Mouse (Mus musculus) kidney, postnatal 0 days (tissue): ENCODE data around the gene Gramd2. TPM values are rescaled to one million over a fixed set of nuclear protein-coding genes. Genes with fewer than 3 reads are reported as not detected.
"Not testable (repeated sequence)": the region's sequence is repeated elsewhere in the genome, so short reads cannot be mapped to it uniquely, and the experiment has no call there.

Experiments
- ATAC-seq: fragments of 200-750 bp; cut with Nextera tagmentation; replicated peaks from 2 replicates; pipeline ENCODE4 v1.8.0; 2017; ENCODE audit warnings: low read depth, moderate number of reproducible peaks, moderate TSS enrichment, moderate library complexity; ENCODE audit not compliant: low FRiP score
- DNase-seq: peaks from one replicate; pipeline ENCODE4 v3.0.0-alpha.2; 2016; ENCODE audit warnings: low spot score
- H3K27ac ChIP-seq: fragments of 300-500 bp; sonication (generic); 2 replicates; pipeline ENCODE4 v1.5.1; 2014; ENCODE audit warnings: mild to moderate bottlenecking
- H3K27me3 ChIP-seq: fragments of 300-500 bp; sonication (generic); 2 replicates; pipeline ENCODE4 v1.6.1; 2014; ENCODE audit warnings: low read length, mixed read lengths; ENCODE audit not compliant: insufficient read depth
- H3K36me3 ChIP-seq: fragments of 300-500 bp; sonication (generic); 2 replicates; pipeline ENCODE4 v1.6.1; 2014; ENCODE audit warnings: low read length, mixed read lengths; ENCODE audit not compliant: insufficient read depth
- H3K4me1 ChIP-seq: fragments of 300-500 bp; sonication (generic); replicated peaks from 2 replicates; pipeline ENCODE4 v1.6.1; 2014; ENCODE audit warnings: antibody characterized with exemption, low read length, mixed read lengths; ENCODE audit not compliant: insufficient read depth
- H3K4me2 ChIP-seq: fragments of 300-500 bp; sonication (generic); 2 replicates; pipeline ENCODE4 v1.6.1; 2014; ENCODE audit warnings: mild to moderate bottlenecking, low read length, moderate library complexity, mixed read lengths
- H3K4me3 ChIP-seq: fragments of 300-500 bp; sonication (generic); replicated peaks from 2 replicates; pipeline ENCODE4 v1.5.1; 2014; ENCODE audit warnings: low read depth, low read length
- H3K9ac ChIP-seq: fragments of 300-500 bp; sonication (generic); 2 replicates; pipeline ENCODE4 v1.6.1; 2014; ENCODE audit warnings: low read depth, low read length
- H3K9me3 ChIP-seq: fragments of 300-500 bp; sonication (generic); replicated peaks from 2 replicates; pipeline ENCODE4 v1.6.1; 2016; ENCODE audit warnings: low read length, inconsistent platforms, mixed read lengths
- CTCF ChIP-seq: IDR thresholded peaks from 2 replicates; pipeline ENCODE4 v1.5.1; 2016; ENCODE audit warnings: antibody characterized with exemption, low read depth, mild to moderate bottlenecking, moderate library complexity
- WGBS: fragments of 180-500 bp; shearing (Covaris S2); extraction: QIAGEN DNeasy Blood & Tissue Kit; methylation state at CpG from one replicate; pipeline ENCODE4 v1.1.7; 2014; 5-methylcytosine and 5-hydroxymethylcytosine counted together
- polyA plus RNA-seq: library from polyadenylated mRNA; unstranded; fragments of >200 nt; fragmentation: Nextera tagmentation; extraction: Ambion mirVana; gene quantifications from 2 replicates; pipeline ENCODE4 v1.2.1, GENCODE M21; 2015

The Gramd2 gene
- polyA plus RNA-seq, 1 experiment from 2014 or later = 1.4 TPM

DNA sequence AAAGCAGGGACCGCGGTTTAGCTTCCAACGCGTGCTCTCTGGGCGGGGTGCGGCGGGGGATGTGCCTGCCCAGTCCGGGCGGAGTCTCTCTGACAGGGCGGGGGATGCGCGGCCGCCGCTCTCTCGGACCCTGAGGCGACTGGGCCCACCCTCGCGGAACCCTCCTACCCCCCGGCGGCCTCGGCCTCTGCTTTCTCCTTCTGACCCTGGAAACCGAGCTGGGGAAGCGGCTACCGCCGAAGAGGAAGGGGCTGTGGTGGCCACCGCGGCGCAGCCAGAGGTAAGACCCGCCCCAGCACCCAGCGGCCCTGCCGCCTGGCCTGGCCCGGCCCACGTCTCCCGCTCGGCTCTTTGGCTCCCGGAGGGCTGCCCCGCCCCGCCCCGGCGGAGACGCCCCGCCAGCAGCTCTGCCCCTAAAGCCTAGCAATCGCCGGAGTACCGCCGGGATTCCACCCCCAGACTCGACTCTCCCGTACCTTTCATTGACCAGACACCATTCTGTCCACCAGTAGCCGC, 71.2 kb downstream of the Gramd2 start:
- H3K4me2 ChIP-seq = peak overlapping the region; percentile 75
- H3K4me1 ChIP-seq = no peaks in the 10 kb centered on the region
- peak; percentile 92 for DNase-seq
- ATAC-seq = peak; percentile 94
- H3K27ac ChIP-seq = peak overlapping the region; percentile 98
- peak overlapping the region; percentile 89 for H3K9ac ChIP-seq
- H3K4me3 ChIP-seq = peak overlapping the region; percentile 83
- H3K27me3 ChIP-seq = no peaks in the 10 kb centered on the region
- no peaks in the 10 kb centered on the region for H3K36me3 ChIP-seq
- H3K9me3 ChIP-seq = no peaks in the 10 kb centered on the region
- no peak for TF ChIP-seq CTCF
- WGBS = under 1% methylated on average over 41 of the region's 49 CpGs

DNA sequence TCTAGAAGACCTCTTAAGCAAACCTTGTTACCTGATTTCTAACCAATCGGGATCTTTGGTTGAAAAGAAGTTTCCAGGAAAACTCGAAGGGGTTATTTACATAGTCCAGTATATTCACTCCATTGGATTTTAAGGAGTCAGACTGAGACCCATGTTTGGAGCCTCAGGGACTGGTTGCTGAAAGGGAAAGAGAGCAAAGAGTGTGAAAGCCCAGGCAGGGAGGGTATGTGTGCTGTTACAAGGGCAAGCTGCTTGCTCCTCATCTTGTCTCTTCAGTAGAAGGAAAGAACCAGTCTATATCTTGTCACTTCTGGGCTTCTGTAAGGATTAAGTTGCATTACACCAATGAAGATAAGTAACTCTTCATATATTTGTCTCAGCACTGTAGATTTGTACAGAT, 72.0 kb downstream of the Gramd2 start:
- no peaks in the 10 kb centered on the region for H3K27me3 ChIP-seq
- H3K27ac ChIP-seq = peak overlapping the region; percentile 98; the same call in 1 of the 2 replicates
- DNase-seq = peak; percentile 37

DNA sequence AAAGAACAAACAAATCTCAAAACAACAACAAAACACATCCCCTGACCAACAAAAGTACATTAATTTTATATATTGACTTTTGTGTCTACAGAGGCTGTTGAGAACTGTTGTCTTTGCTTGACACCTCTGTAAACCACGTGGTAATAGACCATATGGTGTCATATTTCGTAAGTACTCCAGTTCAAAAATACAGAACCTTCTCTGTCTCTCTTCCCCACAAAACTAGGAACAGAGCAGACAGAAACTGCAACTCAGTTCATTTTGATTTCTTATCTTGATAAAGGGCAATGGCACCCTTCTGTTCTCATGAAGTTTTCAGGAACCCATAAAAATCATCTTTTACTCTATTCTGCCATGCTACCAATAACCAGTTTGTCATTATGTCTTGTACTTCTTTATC, 75.3 kb downstream of the Gramd2 start:
- no peak for TF ChIP-seq CTCF
- Histone ChIP-seq H3K4me1 (0 out of 2 replicates have a peak, but pooled peaks cover 2% of the 10 kb centered on the region), H3K9me3 (no peaks in the 10 kb centered on the region), H3K27ac (no peak overlapping the region), H3K9ac (no peak overlapping the region), H3K36me3 (no peaks in the 10 kb centered on the region), H3K27me3 (no peaks in the 10 kb centered on the region), H3K4me3 (no peak overlapping the region), H3K4me2 (no peak overlapping the region)
- ATAC-seq (no peak), DNase-seq (no peak)
- WGBS = 46% methylated on average over 2 of the region's 2 CpGs

More for the DNA sequence above, 72.0 kb downstream of the Gramd2 start:
- 2% methylated on average over 2 of the region's 2 CpGs for WGBS
- no peak for TF ChIP-seq CTCF
- Histone ChIP-seq H3K9ac (peak overlapping the region; percentile 89), H3K36me3 (no peaks in the 10 kb centered on the region), H3K4me3 (peak overlapping the region; percentile 83), H3K9me3 (no peaks in the 10 kb centered on the region), H3K4me2 (peak overlapping the region; percentile 75), H3K4me1 (no peaks in the 10 kb centered on the region)
- no peak for ATAC-seq

GRCm38 (mm10) chr9:59757016-59757415, 77.1 kb downstream of the Gramd2 start:
- H3K9me3 ChIP-seq, H3K27ac ChIP-seq, H3K27me3 ChIP-seq, DNase-seq, H3K4me1 ChIP-seq, H3K4me3 ChIP-seq, H3K9ac ChIP-seq, H3K4me2 ChIP-seq, H3K36me3 ChIP-seq: not testable (repeated sequence)
- ATAC-seq = 0 out of 2 replicates have a peak, but pooled peaks have one; percentile 40
- 44% methylated on average over 2 of the region's 3 CpGs for WGBS

DNA sequence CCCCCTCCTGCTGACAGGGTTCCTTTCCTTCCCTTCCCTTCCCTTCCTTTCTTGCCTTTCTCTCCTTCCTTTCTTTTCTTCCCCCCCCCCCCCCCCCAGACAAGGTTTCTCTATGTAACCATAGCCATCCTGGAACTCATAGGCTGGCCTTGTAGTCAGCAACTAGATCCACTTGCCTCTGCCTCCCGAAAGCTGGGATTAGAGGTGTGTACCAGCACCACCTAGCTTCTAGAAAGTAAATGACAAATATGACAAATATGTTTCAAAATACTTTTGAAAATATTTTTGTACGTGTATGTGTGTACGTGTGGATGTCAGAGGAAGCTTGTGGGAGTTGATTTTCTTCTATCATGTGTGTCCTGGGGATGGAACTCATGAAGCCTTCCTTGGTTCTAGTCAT, 80.6 kb downstream of the Gramd2 start:
- 74% methylated on average over 3 of the region's 3 CpGs for whole genome bisulfite sequencing
- Histone ChIP-seq H3K4me1 (0 out of 2 replicates have a peak, but pooled peaks cover 2% of the 10 kb centered on the region), H3K9me3 (no peaks in the 10 kb centered on the region), H3K4me3 (no peak overlapping the region), H3K4me2 (no peak overlapping the region), H3K36me3 (no peaks in the 10 kb centered on the region), H3K27ac (no peak overlapping the region), H3K27me3 (no peaks in the 10 kb centered on the region), H3K9ac (no peak overlapping the region)
- no peak for DNase-seq
- peak; percentile 55 for TF ChIP-seq CTCF
- no peak for ATAC-seq

DNA sequence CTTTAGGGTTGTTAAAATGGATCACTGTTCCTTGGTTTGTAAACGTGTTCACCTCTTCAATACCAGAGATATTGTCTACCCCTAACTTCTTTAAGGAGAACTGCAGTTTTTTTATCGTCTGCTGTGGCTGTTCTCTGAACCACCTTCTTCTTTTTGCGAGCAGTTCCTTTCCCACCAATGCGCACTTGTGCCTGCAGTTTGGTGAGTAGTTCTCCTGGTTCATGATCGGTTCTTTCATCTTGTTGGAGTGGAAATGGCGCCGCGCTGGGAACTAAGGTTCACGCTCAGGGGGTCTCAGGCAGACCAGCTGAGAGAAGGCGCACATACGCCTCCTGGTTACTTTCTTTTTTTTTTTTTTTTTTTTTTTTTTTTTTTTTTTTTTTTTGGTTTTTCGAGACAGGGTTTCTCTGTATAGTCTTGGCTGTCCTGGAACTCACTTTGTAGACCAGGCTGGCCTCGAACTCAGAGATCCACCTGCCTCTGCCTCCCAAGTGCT, 87.1 kb downstream of the Gramd2 start:
- not testable (repeated sequence) for H3K4me2 ChIP-seq, H3K27ac ChIP-seq, H3K4me1 ChIP-seq, H3K9ac ChIP-seq, ATAC-seq, H3K27me3 ChIP-seq, H3K36me3 ChIP-seq, H3K9me3 ChIP-seq, H3K4me3 ChIP-seq, DNase-seq
- WGBS = 91% methylated on average over 11 of the region's 13 CpGs

Other genes starting within 250 kb of the Gramd2 start
- gene Arih1, start 193.5 kb upstream of the Gramd2 start, polyA plus RNA-seq = 9.6 and 10.1 TPM in 2 replicates
- 57.0 and 62.7 TPM in 2 replicates for gene Hexa, start 140.6 kb upstream of the Gramd2 start, polyA plus RNA-seq
- 0.11 TPM in 1 of 2 replicates, not detected in the other for gene Tmem202, start 140.3 kb upstream of the Gramd2 start, polyA plus RNA-seq
- 0.05 and 0.14 TPM in 2 replicates for gene Celf6, start 102.2 kb upstream of the Gramd2 start, polyA plus RNA-seq
- 15.7 and 16.1 TPM in 2 replicates for gene Parp6, start 62.9 kb upstream of the Gramd2 start, polyA plus RNA-seq
- 647 and 692 TPM in 2 replicates for gene Pkm, start 23.8 kb upstream of the Gramd2 start, polyA plus RNA-seq
- gene Senp8, start 70.6 kb downstream of the Gramd2 start, polyA plus RNA-seq = 8.6 and 9.2 TPM in 2 replicates
- 12.4 and 14.5 TPM in 2 replicates for gene Myo9a, start 70.8 kb downstream of the Gramd2 start, polyA plus RNA-seq